Mouse (Mus musculus) testis, adult 2 months (tissue): ENCODE results near the gene Aldh3b1.

Experiments used
- CTCF ChIP-seq: fragments of 200-500 bp; IDR thresholded peaks from 2 replicates; pipeline ENCODE4 v1.5.1; 2012; ENCODE audit warnings: low read depth, mild to moderate bottlenecking, inconsistent platforms, low read length, moderate library complexity; ENCODE audit not compliant: control insufficient read depth, insufficient read depth, insufficient replicate concordance
- POLR2A ChIP-seq: fragments of 200-500 bp; IDR thresholded peaks from 2 replicates; pipeline ENCODE4 v1.6.1; 2012; ENCODE audit warnings: low read depth, mild to moderate bottlenecking, inconsistent platforms, low read length, moderate library complexity; ENCODE audit not compliant: control insufficient read depth

- no peak for TF ChIP-seq CTCF
- TF ChIP-seq POLR2A = 0 out of 2 replicates have a peak, but pooled peaks have one; percentile 6
Observed at GRCm38 (mm10) chr19:3896208-3896607, 33.4 kb downstream of the Aldh3b1 start.
